Mouse (Mus musculus): Measurements from ENCODE around the gene Casc3. TPM values are rescaled to one million over a fixed set of nuclear protein-coding genes. Genes with fewer than 3 reads are reported as not detected.
A peak's percentile ranks its signal among the peaks of the same experiment; 100 is the strongest.

The Casc3 gene
- polyA plus RNA-seq, 1 experiment: 10.6 TPM

DNA sequence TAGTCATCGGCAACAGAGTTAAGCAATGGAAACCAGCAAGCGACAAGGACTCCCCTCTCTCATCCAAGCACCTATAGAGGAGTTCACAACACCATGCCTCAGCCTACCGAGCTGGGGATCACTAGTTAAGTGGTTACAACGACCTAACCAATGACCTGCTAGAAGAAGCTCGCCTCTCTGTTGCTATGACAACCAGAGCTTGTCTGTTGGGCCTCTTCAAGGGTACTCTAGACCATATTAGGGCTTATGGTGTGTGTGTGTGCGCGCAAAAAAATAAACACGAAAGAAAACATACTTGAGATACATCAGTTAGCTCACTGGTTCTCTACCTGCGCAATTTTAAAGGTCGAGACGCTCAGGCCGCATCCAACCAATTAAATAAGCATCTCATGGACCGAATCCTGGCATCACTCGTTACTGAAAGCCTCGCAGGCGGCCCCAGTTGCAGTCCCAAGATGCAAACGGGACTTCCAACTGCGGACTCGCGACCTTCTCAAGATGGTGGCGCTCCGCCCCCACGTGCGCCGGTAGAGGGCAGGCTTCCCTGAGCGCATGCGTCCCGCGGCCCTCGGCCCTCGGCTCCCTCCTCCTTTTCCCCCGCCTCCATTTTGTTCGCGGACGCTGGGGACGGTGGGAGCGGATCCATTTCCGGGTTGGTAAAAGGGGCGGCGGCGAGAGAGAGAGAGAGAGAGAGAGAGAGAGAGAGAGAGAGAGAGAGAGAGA is 58.5 kb downstream of the Casc3 start, which contains the start of gene Wipf2:
Wipf2 (plus strand) TSS at position 611 of the 723 bp plus-strand sequence.
- Histone ChIP-seq H3K4me1 (peaks cover 29% of the 10 kb centered on the region), H3K4me3 (replicated peaks) (peak within 1 kb of the TSS; percentile 95), H3K27me3 (replicated peaks) (no peaks in the 10 kb centered on the region), H3K9me3 (no peaks in the 10 kb centered on the region), H3K36me3 (replicated peaks; ENCODE audit: low read length) (peaks cover 23% of the 10 kb centered on the region)
- TF ChIP-seq GATA1 (IDR thresholded peaks at IDR 0.05; ENCODE audit: borderline replicate concordance, low read length) (no peak), FLI1 (IDR thresholded peaks at IDR 0.05; ENCODE audit: low read length) (no peak)

DNA sequence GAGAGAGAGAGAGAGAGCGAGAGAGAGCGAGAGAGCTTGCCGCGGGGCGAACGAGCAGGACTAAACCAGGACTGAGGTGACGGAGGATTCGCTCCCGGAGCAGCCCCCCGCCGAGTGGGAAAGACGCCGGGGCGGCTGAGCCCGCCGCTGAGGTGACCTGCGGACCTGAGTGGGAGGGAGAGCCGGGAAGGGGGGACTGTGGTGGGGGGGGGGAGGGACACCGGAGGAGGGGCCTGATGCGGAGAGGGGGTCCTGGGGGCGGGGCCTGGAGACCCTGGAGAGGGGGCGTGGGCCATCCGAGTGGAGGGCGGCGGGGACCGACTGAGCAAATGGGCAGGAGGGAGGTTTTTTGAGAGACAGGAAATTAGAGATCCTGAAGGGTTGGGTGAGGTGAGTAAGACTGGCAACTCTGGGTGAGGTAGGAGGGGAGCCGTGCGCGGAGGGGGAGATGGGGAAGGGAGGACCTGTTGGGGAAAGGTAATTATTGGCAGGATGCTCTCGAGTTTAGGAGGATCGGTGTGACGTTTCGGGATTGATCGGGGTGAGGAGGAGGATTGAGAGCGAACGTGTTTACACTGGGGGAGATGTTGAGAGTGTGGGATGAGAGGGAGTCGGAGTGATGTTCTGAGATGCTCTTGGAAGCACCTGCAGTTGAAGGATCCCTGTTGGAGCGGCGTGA is 59.2 kb downstream of the Casc3 start:
- Histone ChIP-seq H3K4me1 (peaks cover 27% of the 10 kb centered on the region), H3K4me3 (replicated peaks) (peak overlapping the region; percentile 95), H3K27me3 (replicated peaks) (no peaks in the 10 kb centered on the region), H3K9me3 (no peaks in the 10 kb centered on the region), H3K36me3 (replicated peaks; ENCODE audit: low read length) (peaks cover 29% of the 10 kb centered on the region)
- TF ChIP-seq GATA1 (IDR thresholded peaks at IDR 0.05; ENCODE audit: borderline replicate concordance, low read length) (no peak), FLI1 (IDR thresholded peaks at IDR 0.05; ENCODE audit: low read length) (no peak)

DNA sequence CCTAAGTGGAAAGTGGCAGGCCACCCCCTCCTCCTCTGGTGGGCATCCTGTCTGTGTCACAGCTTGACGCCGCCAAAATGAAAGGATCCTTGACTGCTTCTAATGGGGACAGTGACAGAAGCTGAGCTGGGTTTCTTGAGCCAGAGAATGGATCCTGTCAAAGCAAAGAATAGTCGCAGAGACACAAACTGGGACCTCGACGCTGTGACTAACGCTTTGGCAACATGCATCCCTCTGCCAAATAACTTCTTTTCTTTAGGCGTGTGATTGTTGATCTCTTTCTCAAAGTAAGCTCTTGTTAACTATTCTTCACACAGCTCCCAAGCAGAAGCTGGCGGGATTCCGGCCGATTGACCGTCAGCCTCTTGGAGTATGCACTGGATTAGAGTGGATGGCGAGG is 62.6 kb downstream of the Casc3 start:
- Histone ChIP-seq H3K9me3 (no peaks in the 10 kb centered on the region), H3K4me3 (replicated peaks) (no peak overlapping the region), H3K27me3 (replicated peaks) (no peaks in the 10 kb centered on the region), H3K4me1 (peaks cover 40% of the 10 kb centered on the region), H3K36me3 (replicated peaks; ENCODE audit: low read length) (peaks cover 60% of the 10 kb centered on the region)
- TF ChIP-seq FLI1 (IDR thresholded peaks at IDR 0.05; ENCODE audit: low read length) (no peak), GATA1 (IDR thresholded peaks at IDR 0.05; ENCODE audit: borderline replicate concordance, low read length) (no peak)

DNA sequence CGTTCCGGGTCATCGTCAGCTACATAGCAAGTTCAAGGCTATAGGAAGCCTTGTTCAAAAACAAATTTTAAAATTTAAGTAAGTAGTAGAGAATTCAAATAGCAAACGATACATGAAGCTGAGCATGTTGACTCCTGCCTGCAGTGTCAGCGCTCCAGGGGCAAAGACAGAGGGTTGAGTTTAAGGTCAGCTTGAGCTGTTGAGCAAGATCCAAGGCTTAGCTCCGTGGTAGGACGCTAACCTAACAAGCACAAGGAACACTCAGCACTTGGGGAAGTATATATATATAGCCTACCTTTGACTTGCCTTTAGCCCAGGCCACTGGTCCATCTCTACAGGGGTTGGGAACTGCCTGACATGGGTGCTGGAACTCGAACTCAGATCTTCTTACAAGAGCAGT is 65.2 kb downstream of the Casc3 start:
- Histone ChIP-seq H3K9me3 (no peaks in the 10 kb centered on the region), H3K4me3 (replicated peaks) (no peak overlapping the region), H3K27me3 (replicated peaks) (no peaks in the 10 kb centered on the region), H3K4me1 (peaks cover 31% of the 10 kb centered on the region), H3K36me3 (replicated peaks; ENCODE audit: low read length) (peaks cover 69% of the 10 kb centered on the region)
- no peak for TF ChIP-seq FLI1 (IDR thresholded peaks at IDR 0.05; ENCODE audit: low read length)
- TF ChIP-seq GATA1 (IDR thresholded peaks at IDR 0.05; ENCODE audit: borderline replicate concordance, low read length): no peak

DNA sequence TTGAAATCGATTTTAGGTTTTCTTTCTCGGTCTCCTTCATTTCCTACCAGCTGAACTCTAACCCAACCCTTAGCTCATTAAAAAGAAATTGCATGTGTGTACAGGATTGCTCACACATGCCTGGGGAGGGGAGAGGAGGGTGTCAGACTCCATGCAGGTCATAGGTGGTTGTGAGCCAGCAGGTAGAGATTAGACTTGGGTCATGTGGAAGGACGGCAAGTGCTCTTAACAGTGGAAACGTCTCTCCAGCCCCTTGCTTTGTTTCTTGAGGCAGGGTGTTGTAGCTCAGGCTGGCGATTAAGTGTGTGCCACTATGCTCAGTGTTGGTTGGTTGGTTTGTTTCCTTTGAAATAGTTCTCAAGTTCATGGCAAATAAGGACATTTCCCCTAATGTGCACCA is 66.1 kb downstream of the Casc3 start:
- Histone ChIP-seq H3K9me3 (no peaks in the 10 kb centered on the region), H3K27me3 (replicated peaks) (no peaks in the 10 kb centered on the region), H3K4me3 (replicated peaks) (peak overlapping the region; percentile 11), H3K4me1 (peaks cover 31% of the 10 kb centered on the region), H3K36me3 (replicated peaks; ENCODE audit: low read length) (peaks cover 76% of the 10 kb centered on the region)
- no peak for TF ChIP-seq GATA1 (IDR thresholded peaks at IDR 0.05; ENCODE audit: borderline replicate concordance, low read length)
- TF ChIP-seq FLI1 (IDR thresholded peaks at IDR 0.05; ENCODE audit: low read length): no peak

DNA sequence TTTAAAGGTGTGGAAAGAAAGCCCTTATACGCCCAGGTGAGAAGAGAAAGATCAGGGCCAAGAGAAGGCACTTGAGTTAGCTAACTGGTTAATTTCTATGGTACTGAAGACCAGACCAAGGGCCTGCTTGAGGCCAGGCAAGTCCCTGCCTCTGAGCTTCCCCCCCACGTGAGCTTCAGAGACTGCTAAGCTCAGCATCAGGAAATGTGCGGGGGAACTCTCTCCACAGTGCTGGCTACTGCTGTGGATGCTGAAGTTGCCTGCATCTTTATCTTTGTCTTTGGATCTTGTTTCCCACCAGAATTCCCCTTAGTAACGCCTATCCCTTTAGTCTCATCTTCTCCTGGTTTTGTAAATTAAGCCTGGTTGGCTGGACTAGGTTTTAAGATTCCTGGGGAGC is 66.7 kb downstream of the Casc3 start:
- H3K36me3 ChIP-seq (replicated peaks; ENCODE audit: low read length): peaks cover 71% of the 10 kb centered on the region
- no peaks in the 10 kb centered on the region for H3K27me3 ChIP-seq (replicated peaks)
- TF ChIP-seq GATA1 (IDR thresholded peaks at IDR 0.05; ENCODE audit: borderline replicate concordance, low read length) (no peak), FLI1 (IDR thresholded peaks at IDR 0.05; ENCODE audit: low read length) (no peak)
- H3K4me3 ChIP-seq (replicated peaks): no peak overlapping the region
- H3K4me1 ChIP-seq: peaks cover 31% of the 10 kb centered on the region
- no peaks in the 10 kb centered on the region for H3K9me3 ChIP-seq

DNA sequence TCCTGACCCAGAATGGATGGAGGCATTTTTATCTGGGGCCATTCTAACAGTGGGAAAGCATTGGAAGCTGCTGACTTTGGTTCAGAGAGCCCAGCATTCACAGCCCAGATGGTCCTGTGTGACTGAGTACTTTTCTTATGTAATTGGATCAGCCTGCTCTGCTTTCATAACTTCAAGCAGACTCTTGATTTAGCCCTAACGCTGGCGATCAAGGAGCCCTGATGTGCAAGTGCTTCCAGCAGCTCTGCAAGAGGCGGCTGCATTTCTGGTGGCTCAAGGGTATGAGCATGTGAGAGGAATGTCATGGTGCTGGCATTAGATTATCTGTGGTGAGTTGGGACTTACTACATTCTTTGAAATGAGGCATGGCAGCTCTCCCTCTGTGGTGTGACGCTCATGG is 67.3 kb downstream of the Casc3 start:
- Histone ChIP-seq H3K4me3 (replicated peaks) (no peak overlapping the region), H3K4me1 (peaks cover 31% of the 10 kb centered on the region), H3K36me3 (replicated peaks; ENCODE audit: low read length) (peaks cover 66% of the 10 kb centered on the region), H3K9me3 (no peaks in the 10 kb centered on the region), H3K27me3 (replicated peaks) (no peaks in the 10 kb centered on the region)
- TF ChIP-seq FLI1 (IDR thresholded peaks at IDR 0.05; ENCODE audit: low read length) (no peak), GATA1 (IDR thresholded peaks at IDR 0.05; ENCODE audit: borderline replicate concordance, low read length) (no peak)

DNA sequence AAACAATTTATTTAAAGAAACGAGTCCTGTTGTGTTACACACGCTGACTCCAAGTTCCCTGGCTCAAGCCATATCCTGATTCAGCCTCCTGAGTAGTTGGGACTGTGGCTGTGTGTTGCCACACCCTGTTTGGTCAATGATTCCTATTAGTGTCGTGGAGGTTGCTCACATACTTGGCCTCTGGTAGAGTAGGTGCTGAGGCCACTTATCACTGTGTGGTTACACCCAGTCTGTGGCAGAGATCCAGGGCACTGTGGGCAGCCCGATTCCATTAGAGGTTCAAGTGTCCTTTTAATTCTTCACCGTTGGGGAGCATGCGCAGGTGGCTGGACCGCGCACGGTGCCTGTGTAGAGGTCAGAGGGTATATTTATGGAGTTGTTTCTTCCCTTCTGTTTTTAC is 69.2 kb downstream of the Casc3 start:
- H3K36me3 ChIP-seq (replicated peaks; ENCODE audit: low read length): peaks cover 54% of the 10 kb centered on the region
- peaks cover 28% of the 10 kb centered on the region for H3K4me1 ChIP-seq
- TF ChIP-seq FLI1 (IDR thresholded peaks at IDR 0.05; ENCODE audit: low read length) (no peak), GATA1 (IDR thresholded peaks at IDR 0.05; ENCODE audit: borderline replicate concordance, low read length) (no peak)
- no peaks in the 10 kb centered on the region for H3K9me3 ChIP-seq
- no peak overlapping the region for H3K4me3 ChIP-seq (replicated peaks)
- H3K27me3 ChIP-seq (replicated peaks): no peaks in the 10 kb centered on the region

DNA sequence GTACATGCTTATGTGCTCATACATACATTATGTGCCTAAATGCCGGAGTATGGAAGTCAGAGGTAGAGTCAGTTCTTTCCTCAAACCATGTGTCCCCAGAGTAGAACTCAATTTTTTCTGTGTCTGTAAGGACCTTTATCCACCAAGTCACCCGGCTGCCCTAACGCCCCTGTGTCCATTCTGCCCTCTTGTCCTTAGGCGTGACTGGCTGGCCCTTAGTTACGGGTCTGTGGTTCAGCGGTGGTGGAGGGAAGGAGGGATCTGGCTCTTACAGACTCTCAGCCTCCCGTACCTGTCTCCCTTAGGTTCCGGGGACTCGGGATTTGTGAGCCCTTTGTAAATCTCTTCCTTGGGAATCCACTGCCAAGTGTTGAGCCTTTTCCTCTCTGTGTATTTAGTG is 72.3 kb downstream of the Casc3 start:
- Histone ChIP-seq H3K9me3 (no peaks in the 10 kb centered on the region), H3K4me3 (replicated peaks) (no peak overlapping the region), H3K27me3 (replicated peaks) (no peaks in the 10 kb centered on the region), H3K4me1 (peaks cover 17% of the 10 kb centered on the region), H3K36me3 (replicated peaks; ENCODE audit: low read length) (peaks cover 37% of the 10 kb centered on the region)
- no peak for TF ChIP-seq FLI1 (IDR thresholded peaks at IDR 0.05; ENCODE audit: low read length)
- no peak for TF ChIP-seq GATA1 (IDR thresholded peaks at IDR 0.05; ENCODE audit: borderline replicate concordance, low read length)

Other genes starting within 250 kb of the Casc3 start
- 106 and 188 TPM in 2 replicates for gene Ormdl3, start 217.5 kb upstream of the Casc3 start, polyA plus RNA-seq (2012; ENCODE audit: insufficient read depth, low replicate concordance)
- not detected in 2 replicates for gene Lrrc3c, start 206.6 kb upstream of the Casc3 start, polyA plus RNA-seq (2012; ENCODE audit: insufficient read depth, low replicate concordance)
- gene Gm12355, start 179.2 kb upstream of the Casc3 start, polyA plus RNA-seq (2012; ENCODE audit: insufficient read depth, low replicate concordance): not detected in 2 replicates
- gene Gsdma3, start 178.5 kb upstream of the Casc3 start, polyA plus RNA-seq (2012; ENCODE audit: insufficient read depth, low replicate concordance): not detected in 2 replicates
- gene Gsdma2, start 158.1 kb upstream of the Casc3 start, polyA plus RNA-seq (2012; ENCODE audit: insufficient read depth, low replicate concordance): not detected in 2 replicates
- gene Gsdma, start 140.6 kb upstream of the Casc3 start, polyA plus RNA-seq (2012; ENCODE audit: insufficient read depth, low replicate concordance): 2.2 and 3.4 TPM in 2 replicates
- gene Psmd3, start 122.4 kb upstream of the Casc3 start, polyA plus RNA-seq (2012; ENCODE audit: insufficient read depth, low replicate concordance): 128 and 167 TPM in 2 replicates
- not detected in 2 replicates for gene Csf3, start 103.6 kb upstream of the Casc3 start, polyA plus RNA-seq (2012; ENCODE audit: insufficient read depth, low replicate concordance)
- gene Med24, start 75.5 kb upstream of the Casc3 start, polyA plus RNA-seq (2012; ENCODE audit: insufficient read depth, low replicate concordance): 40.2 and 55.7 TPM in 2 replicates
- 37.6 and 38.9 TPM in 2 replicates for gene Thra, start 64.3 kb upstream of the Casc3 start, polyA plus RNA-seq (2012; ENCODE audit: insufficient read depth, low replicate concordance)
- 5.6 and 22.1 TPM in 2 replicates for gene Nr1d1, start 29.6 kb upstream of the Casc3 start, polyA plus RNA-seq (2012; ENCODE audit: insufficient read depth, low replicate concordance)
- 30.0 and 46.8 TPM in 2 replicates for gene Msl1, start 9.4 kb upstream of the Casc3 start, polyA plus RNA-seq (2012; ENCODE audit: insufficient read depth, low replicate concordance)
- 0.29 TPM in 1 of 2 replicates, not detected in the other for gene Rapgefl1, start 31.9 kb downstream of the Casc3 start, polyA plus RNA-seq (2012; ENCODE audit: insufficient read depth, low replicate concordance)
- gene Wipf2, start 58.7 kb downstream of the Casc3 start, polyA plus RNA-seq (2012; ENCODE audit: insufficient read depth, low replicate concordance): 7.3 and 10.6 TPM in 2 replicates
- 0.44 TPM in 1 of 2 replicates, not detected in the other for gene Cdc6, start 102.9 kb downstream of the Casc3 start, polyA plus RNA-seq (2012; ENCODE audit: insufficient read depth, low replicate concordance)
- 11.8 and 25.3 TPM in 2 replicates for gene Rara, start 122.9 kb downstream of the Casc3 start, polyA plus RNA-seq (2012; ENCODE audit: insufficient read depth, low replicate concordance)
- not detected in 2 replicates for gene Gjd3, start 178.1 kb downstream of the Casc3 start, polyA plus RNA-seq (2012; ENCODE audit: insufficient read depth, low replicate concordance)
- 6.9 and 12.1 TPM in 2 replicates for gene Top2a, start 219.3 kb downstream of the Casc3 start, polyA plus RNA-seq (2012; ENCODE audit: insufficient read depth, low replicate concordance)
- 28.0 and 111 TPM in 2 replicates for gene Igfbp4, start 236.3 kb downstream of the Casc3 start, polyA plus RNA-seq (2012; ENCODE audit: insufficient read depth, low replicate concordance)